Mouse (Mus musculus) thymus, adult 2 months (tissue): ENCODE measurements around the gene Gmnn. TPM values are rescaled to one million over a fixed set of nuclear protein-coding genes. Genes with fewer than 3 reads are reported as not detected.
A peak's percentile ranks its signal among the peaks of the same experiment; 100 is the strongest.

ENCODE experiments used
- DNase-seq: peaks from one replicate; pipeline ENCODE4 v3.0.0; 2021
- H3K27ac ChIP-seq: fragments of 200-500 bp; 2 replicates; pipeline ENCODE4 v1.5.1; 2012; ENCODE audit warnings: low read length, control low read depth; ENCODE audit not compliant: control insufficient read depth, insufficient read depth
- H3K27me3 ChIP-seq: fragments of 200-500 bp; 2 replicates; pipeline ENCODE4 v1.6.1; 2012; ENCODE audit warnings: mild to moderate bottlenecking, low read length, moderate library complexity, mixed read lengths; ENCODE audit not compliant: control insufficient read depth, insufficient read depth
- H3K36me3 ChIP-seq: fragments of 200-500 bp; 2 replicates; pipeline ENCODE4 v1.6.1; 2012; ENCODE audit warnings: mild to moderate bottlenecking, low read length, moderate library complexity; ENCODE audit not compliant: control insufficient read depth, insufficient read depth
- H3K4me1 ChIP-seq: fragments of 200-500 bp; replicated peaks from 2 replicates; pipeline ENCODE4 v1.6.1; 2012; ENCODE audit warnings: low read length; ENCODE audit not compliant: control insufficient read depth, insufficient read depth
- H3K4me3 ChIP-seq: fragments of 200-500 bp; 2 replicates; pipeline ENCODE4 v1.5.1; 2012; ENCODE audit warnings: mild to moderate bottlenecking, low read length, control low read depth, moderate library complexity; ENCODE audit not compliant: control insufficient read depth, insufficient read depth
- CTCF ChIP-seq: fragments of 200-500 bp; IDR thresholded peaks from 2 replicates; pipeline ENCODE4 v1.5.1; 2012; ENCODE audit warnings: mild to moderate bottlenecking, control low read depth, low read length, moderate library complexity, borderline replicate concordance; ENCODE audit not compliant: control insufficient read depth, poor library complexity, insufficient read depth; ENCODE audit errors: extremely low read depth
- POLR2A ChIP-seq: fragments of 200-500 bp; IDR thresholded peaks from 2 replicates; pipeline ENCODE4 v1.6.1; 2012; ENCODE audit warnings: mild to moderate bottlenecking, low read length, control low read depth, moderate library complexity; ENCODE audit not compliant: control insufficient read depth, poor library complexity, insufficient read depth; ENCODE audit errors: extremely low read depth
- whole genome bisulfite sequencing: fragments of 180-500 bp; shearing (Covaris S2); methylation state at CpG from one replicate; pipeline ENCODE4 v1.1.7; 2018; 5-methylcytosine and 5-hydroxymethylcytosine counted together
- polyA plus RNA-seq: library from polyadenylated mRNA; depleted of rRNA; stranded (reverse); fragments of >200 nt; gene quantifications from 2 replicates; pipeline ENCODE4 v1.2.3, GENCODE M21; 2012; rRNA removed

The Gmnn gene
- polyA plus RNA-seq, 1 experiment, result 10.6 TPM

DNA sequence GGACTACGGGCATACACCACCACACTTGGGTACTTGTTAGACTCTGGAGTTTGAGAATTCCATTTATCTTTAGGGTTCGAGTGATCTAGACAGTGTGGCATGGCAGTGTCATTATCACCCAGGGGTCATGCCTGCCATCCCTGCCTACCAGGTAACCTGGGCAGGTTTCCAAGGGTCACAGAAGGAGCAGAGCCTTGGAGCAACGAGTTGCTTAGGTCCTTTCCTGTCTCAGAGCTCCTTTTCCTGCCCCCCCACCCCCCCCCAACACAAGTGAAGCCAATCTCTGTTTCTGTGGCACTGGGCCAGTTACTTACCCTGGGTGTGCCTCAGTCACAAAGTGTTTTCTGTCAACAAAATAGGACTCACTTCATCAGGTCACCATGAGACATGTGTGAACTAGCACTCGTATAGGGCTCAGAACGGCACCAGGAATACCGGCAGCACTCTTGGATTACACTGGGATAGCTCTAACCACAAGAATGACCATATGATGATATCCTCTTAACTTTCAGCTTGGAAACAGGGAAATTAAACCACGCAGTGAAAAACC, 49.1 kb downstream of the Gmnn start:
- Histone ChIP-seq H3K27ac (no peak overlapping the region), H3K4me1 (peaks cover 17% of the 10 kb centered on the region), H3K27me3 (no peaks in the 10 kb centered on the region), H3K36me3 (peaks cover 29% of the 10 kb centered on the region), H3K4me3 (no peak overlapping the region)
- TF ChIP-seq CTCF (no peak), POLR2A (no peak)
- DNase-seq, result no peak
- WGBS, result 84% methylated on average over 7 of the region's 7 CpGs

- no peak for TF ChIP-seq POLR2A
- TF ChIP-seq CTCF, result no peak
- H3K4me1 ChIP-seq, result peaks cover 17% of the 10 kb centered on the region
- peak overlapping the region; percentile 25 for H3K27ac ChIP-seq
- 17% methylated on average over 7 of the region's 7 CpGs for WGBS
- DNase-seq, result peak; percentile 15
- H3K36me3 ChIP-seq, result peaks cover 16% of the 10 kb centered on the region
- no peak overlapping the region for H3K4me3 ChIP-seq
- no peaks in the 10 kb centered on the region for H3K27me3 ChIP-seq
Measured at GRCm38 (mm10) chr13:24710968-24711367, 50.8 kb downstream of the Gmnn start.

GRCm38 (mm10) chr13:24709656-24710396, 51.9 kb downstream of the Gmnn start:
- H3K4me3 ChIP-seq, result no peak overlapping the region; the same call in 1 of the 2 replicates
- H3K27me3 ChIP-seq, result no peaks in the 10 kb centered on the region
- DNase-seq, result peak; percentile 41
- peaks cover 17% of the 10 kb centered on the region for H3K4me1 ChIP-seq
- peaks cover 6% of the 10 kb centered on the region; the same call in 1 of the 2 replicates for H3K36me3 ChIP-seq
- TF ChIP-seq POLR2A (no peak), CTCF (no peak)
- WGBS, result 37% methylated on average over 12 of the region's 12 CpGs
- peak overlapping the region; percentile 84 for H3K27ac ChIP-seq

DNA sequence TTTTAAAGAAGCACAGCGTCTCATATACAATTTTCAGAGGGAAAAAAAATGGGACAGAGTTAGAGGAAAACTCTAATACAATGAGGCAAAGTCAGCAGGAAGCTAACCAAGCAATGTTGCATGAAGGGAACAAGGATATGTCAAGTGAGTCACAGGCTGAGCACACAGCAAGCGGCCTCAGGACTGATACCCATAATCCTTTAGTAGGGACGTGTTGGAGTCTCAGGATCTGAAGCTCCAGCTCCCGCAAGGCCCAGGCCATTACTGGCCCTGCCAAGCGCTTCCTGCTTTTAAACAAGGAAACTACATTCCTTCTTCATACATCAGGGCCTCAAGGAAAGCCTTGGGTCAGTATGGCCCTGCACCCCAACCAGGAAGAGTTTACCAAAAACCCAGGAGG, 59.6 kb downstream of the Gmnn start:
- H3K27ac ChIP-seq, result no peak overlapping the region
- H3K27me3 ChIP-seq, result no peaks in the 10 kb centered on the region
- WGBS, result 97% methylated on average over 5 of the region's 5 CpGs
- H3K4me1 ChIP-seq, result no peaks in the 10 kb centered on the region
- DNase-seq, result no peak
- peaks cover 32% of the 10 kb centered on the region for H3K36me3 ChIP-seq
- TF ChIP-seq POLR2A, result no peak
- TF ChIP-seq CTCF, result no peak
- no peak overlapping the region for H3K4me3 ChIP-seq

Other genes starting within 250 kb of the Gmnn start
- gene Ripor2, start 179.7 kb downstream of the Gmnn start, polyA plus RNA-seq, result 34.3 and 36.5 TPM in 2 replicates
- gene Armh2, start 20.7 kb downstream of the Gmnn start, polyA plus RNA-seq, result not detected in 2 replicates
- gene BC005537, start 39.7 kb upstream of the Gmnn start, polyA plus RNA-seq, result 48.8 and 53.7 TPM in 2 replicates
- 49.8 and 51.5 TPM in 2 replicates for gene Acot13, start 69.6 kb upstream of the Gmnn start, polyA plus RNA-seq
- gene Tdp2, start 69.8 kb upstream of the Gmnn start, polyA plus RNA-seq, result 40.3 and 42.4 TPM in 2 replicates
- gene D130043K22Rik, start 83.2 kb upstream of the Gmnn start, polyA plus RNA-seq, result 0.12 and 0.13 TPM in 2 replicates
- 1.3 and 1.4 TPM in 2 replicates for gene Aldh5a1, start 175.7 kb upstream of the Gmnn start, polyA plus RNA-seq
- 0.47 and 1.0 TPM in 2 replicates for gene Gpld1, start 181.2 kb upstream of the Gmnn start, polyA plus RNA-seq